Mouse (Mus musculus) kidney, postnatal 14 days (tissue): ENCODE measurements around the gene Pfn4.
"Not testable (repeated sequence)": the region's sequence is repeated elsewhere in the genome, so short reads cannot be mapped to it uniquely, and the experiment has no call there.

ENCODE experiments used
- DNase-seq: peaks from one replicate; pipeline ENCODE4 v3.0.0; 2022; ENCODE audit warnings: mixed read lengths

Pfn4 gene

GRCm38 (mm10) chr12:4788128-4788527 is 19.3 kb downstream of the Pfn4 start:
- DNase-seq: not testable (repeated sequence)

GRCm38 (mm10) chr12:4793718-4794117 is 24.9 kb downstream of the Pfn4 start:
- DNase-seq: no peak

GRCm38 (mm10) chr12:4797471-4797870 is 28.6 kb downstream of the Pfn4 start:
- DNase-seq: peak; percentile 0

- no peak for DNase-seq
Observed at GRCm38 (mm10) chr12:4811036-4811435, 42.2 kb downstream of the Pfn4 start.

- DNase-seq: no peak
Observed at GRCm38 (mm10) chr12:4811705-4812104, 42.9 kb downstream of the Pfn4 start.

GRCm38 (mm10) chr12:4813636-4814035 is 44.8 kb downstream of the Pfn4 start:
- DNase-seq: no peak

GRCm38 (mm10) chr12:4816680-4817360 is 48.0 kb downstream of the Pfn4 start:
- DNase-seq: no peak

GRCm38 (mm10) chr12:4817361-4818101 is 48.7 kb downstream of the Pfn4 start, which contains the start of gene Sf3b6:
Gene Sf3b6, plus strand, starts transcription at chr12:4817544.
- peak; percentile 98 for DNase-seq

- DNase-seq: no peak
Observed at GRCm38 (mm10) chr12:4827256-4827655, 58.4 kb downstream of the Pfn4 start.
